Mouse (Mus musculus) forebrain, embryonic 12.5 days (tissue): ENCODE measurements around the gene Cmtm2a. TPM values are rescaled to one million over a fixed set of nuclear protein-coding genes. Genes with fewer than 3 reads are reported as not detected.
"Not testable (repeated sequence)": the region's sequence is repeated elsewhere in the genome, so short reads cannot be mapped to it uniquely, and the experiment has no call there.

Source experiments
- ATAC-seq: fragments of 200-750 bp; cut with Nextera tagmentation; 2 replicates; pipeline ENCODE4 v1.8.0; 2017; ENCODE audit warnings: moderate TSS enrichment; ENCODE audit not compliant: low FRiP score
- H3K27ac ChIP-seq: fragments of 300-500 bp; sonication (generic); 2 replicates; pipeline ENCODE4 v1.5.1; 2016; ENCODE audit warnings: mild to moderate bottlenecking
- H3K27me3 ChIP-seq: fragments of 300-500 bp; sonication (generic); 2 replicates; pipeline ENCODE4 v1.6.1; 2016; ENCODE audit warnings: mild to moderate bottlenecking
- H3K36me3 ChIP-seq: fragments of 300-500 bp; sonication (generic); replicated peaks from 2 replicates; pipeline ENCODE4 v1.6.1; 2016; ENCODE audit warnings: mild to moderate bottlenecking
- H3K4me1 ChIP-seq: fragments of 300-500 bp; sonication (generic); 2 replicates; pipeline ENCODE4 v1.6.1; 2016
- H3K4me2 ChIP-seq: fragments of 300-500 bp; sonication (generic); 2 replicates; pipeline ENCODE4 v1.6.1; 2016; ENCODE audit warnings: mild to moderate bottlenecking, moderate library complexity
- H3K4me3 ChIP-seq: fragments of 300-500 bp; sonication (generic); replicated peaks from 2 replicates; pipeline ENCODE4 v1.5.1; 2016; ENCODE audit warnings: mild to moderate bottlenecking
- H3K9ac ChIP-seq: fragments of 300-500 bp; sonication (generic); 2 replicates; pipeline ENCODE4 v1.6.1; 2016; ENCODE audit warnings: mild to moderate bottlenecking
- H3K9me3 ChIP-seq: fragments of 300-500 bp; sonication (generic); 2 replicates; pipeline ENCODE4 v1.6.1; 2016
- WGBS: fragments of 180-500 bp; shearing (Covaris S2); methylation state at CpG from one replicate; pipeline ENCODE4 v1.1.7; 2016; 5-methylcytosine and 5-hydroxymethylcytosine counted together
- polyA plus RNA-seq: library from polyadenylated mRNA; unstranded; fragments of >200 nt; fragmentation: Nextera tagmentation; extraction: Ambion mirVana; gene quantifications from 2 replicates; pipeline ENCODE4 v1.2.1, GENCODE M21; 2016

Cmtm2a gene
- polyA plus RNA-seq, 1 experiment from 2014 or later = not detected

GRCm38 (mm10) chr8:104268368-104268767 is 24.6 kb downstream of the Cmtm2a start:
- no peak overlapping the region for H3K27ac ChIP-seq
- no peaks in the 10 kb centered on the region for H3K4me1 ChIP-seq
- H3K27me3 ChIP-seq = no peaks in the 10 kb centered on the region
- no peak overlapping the region for H3K4me3 ChIP-seq
- H3K36me3 ChIP-seq = peaks cover 13% of the 10 kb centered on the region
- no peak overlapping the region for H3K4me2 ChIP-seq
- ATAC-seq = no peak
- H3K9ac ChIP-seq = no peak overlapping the region
- no peaks in the 10 kb centered on the region for H3K9me3 ChIP-seq

- not testable (repeated sequence) for H3K9ac ChIP-seq, ATAC-seq
- 98% methylated on average over 22 of the region's 22 CpGs for WGBS
Measured at GRCm38 (mm10) chr8:104264271-104264935, 28.6 kb downstream of the Cmtm2a start.

DNA sequence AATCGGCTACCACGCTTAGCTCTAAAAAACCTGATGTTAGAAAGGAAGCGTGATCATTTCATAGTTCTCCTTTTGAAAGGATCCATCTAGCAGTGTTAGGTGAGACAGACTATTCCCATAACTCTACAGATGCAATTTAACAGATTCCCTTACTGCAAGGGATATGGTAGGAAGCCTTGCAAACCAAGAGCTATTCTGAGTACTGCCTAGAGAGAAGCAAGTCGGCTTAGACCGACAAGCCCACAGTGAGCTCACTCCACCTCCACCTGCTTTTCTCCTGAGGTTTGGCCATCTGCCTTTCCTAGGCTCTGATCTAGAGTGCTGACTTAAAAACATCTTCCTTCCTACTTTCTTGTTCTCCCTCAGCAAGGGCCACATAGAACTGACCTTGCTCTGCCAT is 31.2 kb downstream of the Cmtm2a start:
- not testable (repeated sequence) for H3K27me3 ChIP-seq, ATAC-seq, H3K27ac ChIP-seq, H3K9ac ChIP-seq, H3K4me3 ChIP-seq, H3K4me2 ChIP-seq, H3K4me1 ChIP-seq, H3K9me3 ChIP-seq
- 91% methylated on average over 5 of the region's 5 CpGs for WGBS
- H3K36me3 ChIP-seq = peaks cover 44% of the 10 kb centered on the region

More at GRCm38 (mm10) chr8:104264271-104264935, 28.6 kb downstream of the Cmtm2a start:
- not testable (repeated sequence) for H3K27ac ChIP-seq, H3K9me3 ChIP-seq, H3K27me3 ChIP-seq, H3K4me2 ChIP-seq, H3K4me3 ChIP-seq, H3K4me1 ChIP-seq
- peaks cover 21% of the 10 kb centered on the region for H3K36me3 ChIP-seq

GRCm38 (mm10) chr8:104253016-104253415 is 40.0 kb downstream of the Cmtm2a start:
- H3K4me2 ChIP-seq = no peak overlapping the region
- 0 out of 2 replicates have a peak, but pooled peaks cover 1% of the 10 kb centered on the region for H3K9me3 ChIP-seq
- no peaks in the 10 kb centered on the region for H3K27me3 ChIP-seq
- no peak overlapping the region for H3K4me3 ChIP-seq
- ATAC-seq = no peak
- WGBS = 90% methylated on average over 3 of the region's 3 CpGs
- peaks cover 9% of the 10 kb centered on the region for H3K36me3 ChIP-seq
- H3K27ac ChIP-seq = no peak overlapping the region
- peaks cover 8% of the 10 kb centered on the region for H3K4me1 ChIP-seq
- no peak overlapping the region for H3K9ac ChIP-seq

DNA sequence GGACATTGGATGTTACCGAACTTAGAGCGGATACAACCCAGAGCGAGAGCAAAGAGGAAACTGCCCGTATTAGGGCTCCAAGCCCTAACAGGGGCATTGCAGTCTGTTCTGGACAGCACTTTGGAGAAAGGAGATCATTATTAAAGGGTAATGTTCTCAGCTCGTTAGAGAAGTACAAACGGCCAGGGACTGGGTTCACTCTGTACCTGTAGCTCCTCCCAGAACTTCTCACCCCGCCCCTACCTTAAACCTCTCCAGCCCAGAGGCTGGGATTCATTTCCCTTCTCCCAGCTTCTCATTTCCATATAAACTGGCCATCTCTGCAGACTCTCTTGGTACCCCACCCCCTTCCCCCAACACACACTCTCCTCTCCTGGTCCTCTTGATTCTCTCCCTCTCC is 41.5 kb downstream of the Cmtm2a start:
- peak overlapping the region; percentile 67 for H3K4me3 ChIP-seq
- H3K9ac ChIP-seq = peak overlapping the region; percentile 66
- ATAC-seq = no peak
- H3K27me3 ChIP-seq = no peaks in the 10 kb centered on the region
- WGBS = 0% methylated on average over 7 of the region's 7 CpGs
- H3K27ac ChIP-seq = no peak overlapping the region
- H3K9me3 ChIP-seq = no peaks in the 10 kb centered on the region
- H3K4me1 ChIP-seq = peaks cover 21% of the 10 kb centered on the region
- peak overlapping the region; percentile 73 for H3K4me2 ChIP-seq
- H3K36me3 ChIP-seq = no peaks in the 10 kb centered on the region

DNA sequence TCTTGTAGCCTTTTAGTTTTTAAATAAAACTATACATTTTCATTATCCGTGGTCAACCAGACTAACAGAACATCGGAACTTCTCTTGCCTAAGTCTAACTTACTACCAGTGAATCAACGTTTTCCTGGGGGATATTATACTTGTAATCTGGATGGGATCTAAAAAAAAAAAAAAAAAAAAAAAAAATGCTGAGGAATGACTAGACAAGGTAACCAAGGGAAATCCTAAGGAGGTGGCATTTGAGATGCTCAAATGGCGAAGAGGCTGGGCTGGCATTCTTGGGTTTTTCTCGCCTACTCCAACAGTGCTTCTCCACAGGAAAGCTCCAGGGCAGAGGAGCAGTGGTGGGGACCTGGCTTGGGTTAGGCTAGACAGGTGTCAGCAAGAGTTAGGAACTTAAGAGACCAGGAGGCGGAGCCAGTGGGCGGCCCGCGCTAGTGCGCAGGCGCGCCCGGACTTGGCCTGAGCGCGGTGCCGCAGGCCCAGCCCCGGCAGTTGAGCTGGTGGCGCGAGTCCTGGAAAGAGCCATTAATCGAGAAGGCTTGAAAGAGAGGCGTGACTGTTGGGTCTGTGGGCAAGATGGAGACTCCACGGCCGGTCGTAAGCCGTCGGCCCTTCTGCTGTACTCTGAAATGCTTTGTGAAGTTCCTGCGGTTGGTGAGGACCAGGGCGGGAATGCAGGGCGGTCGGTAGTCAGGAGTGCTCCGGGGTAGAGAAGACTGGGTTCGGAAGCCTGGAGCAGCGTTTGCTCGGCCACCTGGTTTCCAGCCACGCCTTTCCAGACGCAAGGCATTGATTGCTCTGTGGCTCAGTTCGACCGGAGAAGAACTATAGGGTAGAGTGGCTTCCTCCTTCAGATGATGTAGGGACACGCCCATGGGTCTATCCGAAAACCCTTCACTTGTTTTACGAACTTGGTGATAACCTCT is 42.3 kb downstream of the Cmtm2a start, which contains the start of gene Cklf:
Gene Cklf (plus strand): TSS at position 423 of the 929 bp plus-strand sequence.
- Histone ChIP-seq H3K4me1 (peaks cover 21% of the 10 kb centered on the region), H3K27me3 (no peaks in the 10 kb centered on the region), H3K9me3 (no peaks in the 10 kb centered on the region), H3K36me3 (no peaks in the 10 kb centered on the region), H3K4me2 (peak within 1 kb of the TSS; percentile 73), H3K27ac (peak within 1 kb of the TSS; percentile 86), H3K4me3 (peak within 1 kb of the TSS; percentile 67), H3K9ac (peak within 1 kb of the TSS; percentile 66)
- WGBS = 3% methylated on average over 41 of the region's 41 CpGs
- peak; percentile 89 for ATAC-seq

DNA sequence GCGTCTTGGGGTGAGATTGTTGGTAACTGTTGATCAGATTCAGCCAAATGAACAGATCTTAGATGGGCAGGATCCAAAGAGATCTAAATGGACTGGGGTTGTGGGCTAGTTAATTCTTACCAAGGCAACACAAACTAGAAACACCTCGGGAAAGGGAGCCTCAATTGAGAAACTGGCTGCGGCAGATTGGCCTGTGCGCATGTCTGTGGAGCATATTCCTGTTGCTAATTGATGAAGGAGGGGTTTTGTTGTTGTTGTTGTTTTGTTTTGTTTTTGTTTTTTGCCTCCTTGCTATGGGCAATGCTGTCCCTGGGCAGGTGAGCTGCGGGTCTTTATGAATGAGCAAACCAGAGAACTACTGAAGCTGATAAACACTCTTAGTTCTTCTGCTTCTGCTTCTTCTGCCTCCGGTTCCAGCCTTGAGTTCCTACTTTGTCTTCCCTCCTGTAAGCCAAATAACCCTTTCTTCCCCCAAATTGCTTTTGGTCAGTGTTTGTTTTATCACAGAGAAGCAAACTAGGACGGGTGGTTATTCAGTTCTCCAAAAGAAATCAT is 43.5 kb downstream of the Cmtm2a start:
- Histone ChIP-seq H3K4me3 (no peak overlapping the region), H3K27me3 (no peaks in the 10 kb centered on the region), H3K9me3 (no peaks in the 10 kb centered on the region), H3K4me2 (no peak overlapping the region), H3K9ac (no peak overlapping the region), H3K4me1 (peaks cover 21% of the 10 kb centered on the region), H3K27ac (no peak overlapping the region), H3K36me3 (peaks cover 8% of the 10 kb centered on the region)
- 88% methylated on average over 7 of the region's 7 CpGs for WGBS
- ATAC-seq = no peak

DNA sequence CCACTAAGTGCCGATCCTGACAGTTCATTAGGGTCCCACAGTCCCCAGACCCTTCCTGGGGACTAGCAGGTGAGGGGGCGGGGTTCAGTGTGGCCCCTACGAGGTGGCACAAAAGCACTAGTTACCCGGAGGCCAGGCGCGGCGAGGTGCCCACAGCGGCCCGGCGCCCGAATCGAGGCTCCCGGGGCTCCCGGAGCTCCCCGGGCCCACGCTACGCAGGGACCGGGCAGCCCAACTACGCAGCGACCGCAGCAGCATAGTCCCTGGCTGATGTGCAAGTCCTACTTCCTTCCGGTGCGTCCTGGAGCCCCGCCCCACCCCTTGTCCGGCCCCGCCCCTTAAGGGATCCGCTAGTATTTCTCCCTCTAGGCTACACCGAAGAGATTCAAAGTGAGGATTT is 44.7 kb downstream of the Cmtm2a start, which contains the start of gene Tk2:
Gene Tk2 (minus strand): TSS at position 283 of the 400 bp plus-strand sequence.
- Histone ChIP-seq H3K9me3 (no peaks in the 10 kb centered on the region), H3K27me3 (no peaks in the 10 kb centered on the region), H3K9ac (peak within 1 kb of the TSS; percentile 80), H3K4me1 (peaks cover 21% of the 10 kb centered on the region), H3K4me2 (peak within 1 kb of the TSS; percentile 79), H3K4me3 (peak within 1 kb of the TSS; percentile 86), H3K36me3 (peaks cover 10% of the 10 kb centered on the region), H3K27ac (no peak within 1 kb of the TSS; the same call in 1 of the 2 replicates)
- WGBS = under 1% methylated on average over 28 of the region's 28 CpGs
- ATAC-seq = peak; percentile 91

DNA sequence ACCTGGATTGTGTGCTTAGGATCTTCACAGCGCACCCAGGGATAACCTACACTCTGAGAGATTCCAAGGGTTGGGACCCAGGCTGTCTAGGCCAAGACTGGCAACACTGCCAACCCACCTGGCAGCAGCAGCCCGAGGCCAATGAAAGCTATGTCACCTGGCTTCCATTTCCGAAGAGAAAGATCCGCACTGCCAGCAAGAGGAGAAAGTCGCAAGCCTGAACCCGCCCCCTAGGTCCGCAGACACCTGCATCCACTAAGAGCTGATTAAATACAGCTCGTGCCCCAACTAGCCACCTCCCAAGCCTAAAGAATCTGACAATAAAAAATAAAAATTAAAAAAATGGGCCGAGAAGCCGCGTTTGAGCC is 45.1 kb downstream of the Cmtm2a start:
- peak overlapping the region; percentile 79 for H3K4me2 ChIP-seq
- H3K27me3 ChIP-seq = no peaks in the 10 kb centered on the region
- peaks cover 14% of the 10 kb centered on the region for H3K36me3 ChIP-seq
- no peak overlapping the region; the same call in 1 of the 2 replicates for H3K27ac ChIP-seq
- ATAC-seq = peak; percentile 4; the same call in 1 of the 2 replicates
- peaks cover 21% of the 10 kb centered on the region for H3K4me1 ChIP-seq
- H3K4me3 ChIP-seq = peak overlapping the region; percentile 86
- H3K9me3 ChIP-seq = no peaks in the 10 kb centered on the region
- WGBS = 3% methylated on average over 11 of the region's 11 CpGs
- H3K9ac ChIP-seq = peak overlapping the region; percentile 80

DNA sequence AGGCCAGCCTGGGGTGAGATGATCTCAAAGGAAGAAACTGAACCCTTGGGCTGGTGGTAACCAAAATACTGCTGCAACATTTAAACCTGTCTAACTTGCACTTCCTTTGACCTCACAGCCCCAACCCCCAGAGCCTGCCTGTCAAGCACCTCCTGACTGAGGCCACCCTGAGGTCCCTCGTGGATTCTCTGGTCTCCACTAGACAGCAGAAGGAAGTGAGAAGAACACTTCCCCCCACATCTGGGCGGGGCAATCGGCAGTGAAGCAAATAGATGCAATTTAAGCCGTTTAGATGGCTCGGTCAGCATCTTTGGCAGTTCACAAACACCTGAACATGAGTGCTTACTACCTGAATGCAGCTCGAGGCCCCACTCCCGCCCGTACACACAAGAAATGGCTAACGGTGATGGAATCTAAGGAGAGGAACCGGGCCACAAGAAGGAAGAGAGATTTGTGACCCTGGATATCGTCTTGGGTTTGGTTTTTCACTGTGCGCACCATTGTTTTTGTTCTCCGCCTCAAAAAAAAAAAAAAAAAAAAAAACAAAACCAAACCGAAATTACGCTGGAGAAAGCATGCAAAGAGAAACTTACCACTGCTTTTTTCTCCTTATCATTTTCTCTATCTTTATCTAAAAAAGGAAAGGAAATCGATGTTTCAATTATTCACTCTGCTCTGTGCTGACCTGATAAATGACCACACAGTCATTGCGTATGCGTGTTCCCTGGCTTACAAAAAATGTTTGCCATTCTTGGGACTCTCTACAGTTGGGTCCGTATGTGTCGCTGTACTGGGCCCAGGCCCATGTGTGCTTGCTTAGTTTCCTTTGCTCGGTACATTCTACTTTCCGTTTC is 45.7 kb downstream of the Cmtm2a start:
- peaks cover 20% of the 10 kb centered on the region for H3K36me3 ChIP-seq
- 72% methylated on average over 22 of the region's 22 CpGs for WGBS
- peak overlapping the region; percentile 79 for H3K4me2 ChIP-seq
- no peak overlapping the region for H3K27ac ChIP-seq
- H3K4me1 ChIP-seq = peaks cover 21% of the 10 kb centered on the region
- H3K9ac ChIP-seq = peak overlapping the region; percentile 80
- no peaks in the 10 kb centered on the region for H3K9me3 ChIP-seq
- ATAC-seq = no peak
- H3K27me3 ChIP-seq = no peaks in the 10 kb centered on the region
- H3K4me3 ChIP-seq = peak overlapping the region; percentile 86

DNA sequence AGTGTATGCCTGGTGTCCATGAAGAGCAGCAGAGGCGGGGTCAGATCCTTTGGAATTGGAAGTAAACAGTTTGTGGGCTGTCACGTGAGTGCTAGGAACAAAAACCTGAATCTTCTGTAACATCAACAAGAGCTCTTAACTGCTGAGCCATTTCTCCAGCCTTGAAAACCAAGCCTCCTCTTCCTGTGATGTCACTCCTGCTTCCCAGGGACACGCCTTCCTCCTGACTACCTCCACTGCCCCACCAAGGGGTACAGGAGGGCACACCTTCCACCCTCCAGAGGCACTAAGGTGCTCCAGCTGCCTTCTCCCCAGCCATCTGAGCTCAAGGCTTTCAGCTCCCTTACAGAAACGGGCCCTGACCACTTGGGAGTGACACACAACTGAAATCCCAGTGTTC is 46.4 kb downstream of the Cmtm2a start:
- 87% methylated on average over 4 of the region's 4 CpGs for WGBS
- ATAC-seq = no peak
- H3K27me3 ChIP-seq = no peaks in the 10 kb centered on the region
- no peaks in the 10 kb centered on the region for H3K9me3 ChIP-seq
- no peak overlapping the region for H3K4me3 ChIP-seq
- peaks cover 26% of the 10 kb centered on the region for H3K36me3 ChIP-seq
- peaks cover 19% of the 10 kb centered on the region for H3K4me1 ChIP-seq
- no peak overlapping the region for H3K27ac ChIP-seq
- no peak overlapping the region for H3K4me2 ChIP-seq
- no peak overlapping the region for H3K9ac ChIP-seq
